Mouse (Mus musculus): ENCODE results near the gene Gatad2a.
A peak's percentile ranks its signal among the peaks of the same experiment; 100 is the strongest.
"Not testable (repeated sequence)": the region's sequence is repeated elsewhere in the genome, so short reads cannot be mapped to it uniquely, and the experiment has no call there.

Gene Gatad2a

GRCm38 (mm10) chr8:69995422-69995775 lies 785 bp downstream of the Gatad2a start:
- no peak for DNase-seq (ENCODE audit: low spot score)

GRCm38 (mm10) chr8:69988936-69989335 lies 7.2 kb downstream of the Gatad2a start:
- not testable (repeated sequence) for DNase-seq (ENCODE audit: low spot score)

- DNase-seq (ENCODE audit: low spot score): no peak
These were observed 8.4 kb downstream of the Gatad2a start for GRCm38 (mm10) chr8:69987744-69988143.

- DNase-seq (ENCODE audit: low spot score): no peak
These were observed 11.2 kb downstream of the Gatad2a start for GRCm38 (mm10) chr8:69984876-69985553.

GRCm38 (mm10) chr8:69978456-69978855 lies 17.7 kb downstream of the Gatad2a start:
- DNase-seq (ENCODE audit: low spot score): no peak

GRCm38 (mm10) chr8:69974806-69975205 lies 21.4 kb downstream of the Gatad2a start:
- no peak for DNase-seq (ENCODE audit: low spot score)

GRCm38 (mm10) chr8:69974194-69974614 lies 22.0 kb downstream of the Gatad2a start:
- DNase-seq (ENCODE audit: low spot score): peak; percentile 77

GRCm38 (mm10) chr8:69973442-69974161 lies 22.6 kb downstream of the Gatad2a start:
- no peak for DNase-seq (ENCODE audit: low spot score)

GRCm38 (mm10) chr8:69973063-69973441 lies 23.1 kb downstream of the Gatad2a start:
- DNase-seq (ENCODE audit: low spot score): no peak

- no peak for DNase-seq (ENCODE audit: low spot score)
These were observed 25.3 kb downstream of the Gatad2a start for GRCm38 (mm10) chr8:69970880-69971279.

GRCm38 (mm10) chr8:69967291-69967933 lies 28.8 kb downstream of the Gatad2a start:
- no peak for DNase-seq (ENCODE audit: low spot score)

- no peak for DNase-seq (ENCODE audit: low spot score)
These were observed 36.9 kb downstream of the Gatad2a start for GRCm38 (mm10) chr8:69959241-69959640.

GRCm38 (mm10) chr8:69957879-69958278 lies 38.3 kb downstream of the Gatad2a start:
- DNase-seq (ENCODE audit: low spot score): no peak

- DNase-seq (ENCODE audit: low spot score): no peak
These were observed 38.8 kb downstream of the Gatad2a start for GRCm38 (mm10) chr8:69957419-69957818.

- no peak for DNase-seq (ENCODE audit: low spot score)
These were observed 39.5 kb downstream of the Gatad2a start for GRCm38 (mm10) chr8:69956651-69957050.

- no peak for DNase-seq (ENCODE audit: low spot score)
These were observed 41.5 kb downstream of the Gatad2a start for GRCm38 (mm10) chr8:69954642-69955041.

- no peak for DNase-seq (ENCODE audit: low spot score)
These were observed 42.0 kb downstream of the Gatad2a start for GRCm38 (mm10) chr8:69954213-69954612.

- no peak for DNase-seq (ENCODE audit: low spot score)
These were observed 45.9 kb downstream of the Gatad2a start for GRCm38 (mm10) chr8:69950300-69950699.

GRCm38 (mm10) chr8:69942495-69942894 lies 53.7 kb downstream of the Gatad2a start:
- not testable (repeated sequence) for DNase-seq (ENCODE audit: low spot score)

GRCm38 (mm10) chr8:69940386-69940785 lies 55.8 kb downstream of the Gatad2a start:
- DNase-seq (ENCODE audit: low spot score): no peak

GRCm38 (mm10) chr8:69939633-69940032 lies 56.6 kb downstream of the Gatad2a start:
- DNase-seq (ENCODE audit: low spot score): no peak

GRCm38 (mm10) chr8:69938245-69938982 lies 57.8 kb downstream of the Gatad2a start:
- no peak for DNase-seq (ENCODE audit: low spot score)

Measured in layer of hippocampus, adult 9-10 months (tissue).